Mouse (Mus musculus) lung, embryonic 15.5 days (tissue): ENCODE results near the gene Aldh3a1. TPM values are rescaled to one million over a fixed set of nuclear protein-coding genes. Genes with fewer than 3 reads are reported as not detected.

Experiments used
- ATAC-seq: fragments of 200-750 bp; cut with Nextera tagmentation; 2 replicates; pipeline ENCODE4 v1.8.0; 2017; ENCODE audit warnings: moderate number of reproducible peaks, borderline replicate concordance; ENCODE audit not compliant: low FRiP score, low TSS enrichment; ENCODE audit errors: extremely low read depth
- H3K27ac ChIP-seq: fragments of 300-500 bp; sonication (generic); 2 replicates; pipeline ENCODE4 v1.5.1; 2015; ENCODE audit warnings: moderate library complexity, mild to moderate bottlenecking, inconsistent platforms
- H3K27me3 ChIP-seq: fragments of 300-500 bp; sonication (generic); 2 replicates; pipeline ENCODE4 v1.6.1; 2015; ENCODE audit warnings: inconsistent platforms
- H3K36me3 ChIP-seq: fragments of 300-500 bp; sonication (generic); 2 replicates; pipeline ENCODE4 v1.6.1; 2015; ENCODE audit warnings: inconsistent platforms
- H3K4me1 ChIP-seq: fragments of 300-500 bp; sonication (generic); 2 replicates; pipeline ENCODE4 v1.6.1; 2015; ENCODE audit warnings: inconsistent platforms
- H3K4me2 ChIP-seq: fragments of 300-500 bp; sonication (generic); 2 replicates; pipeline ENCODE4 v1.6.1; 2015; ENCODE audit warnings: inconsistent platforms, mild to moderate bottlenecking, moderate library complexity
- H3K4me3 ChIP-seq: fragments of 300-500 bp; sonication (generic); 2 replicates; pipeline ENCODE4 v1.5.1; 2015; ENCODE audit warnings: mild to moderate bottlenecking, inconsistent platforms
- H3K9ac ChIP-seq: fragments of 300-500 bp; sonication (generic); 2 replicates; pipeline ENCODE4 v1.6.1; 2015; ENCODE audit warnings: inconsistent platforms
- H3K9me3 ChIP-seq: fragments of 300-500 bp; sonication (generic); 2 replicates; pipeline ENCODE4 v1.6.1; 2016; ENCODE audit warnings: inconsistent platforms
- WGBS: fragments of 180-500 bp; shearing (Covaris S2); methylation state at CpG from one replicate; pipeline ENCODE4 v1.1.7; 2015; 5-methylcytosine and 5-hydroxymethylcytosine counted together
- polyA plus RNA-seq: library from polyadenylated mRNA; unstranded; fragments of >200 nt; fragmentation: Nextera tagmentation; extraction: Ambion mirVana; gene quantifications from 2 replicates; pipeline ENCODE4 v1.2.1, GENCODE M21; 2015

The Aldh3a1 gene
- polyA plus RNA-seq, 1 experiment from 2014 or later = 0.22 TPM

DNA sequence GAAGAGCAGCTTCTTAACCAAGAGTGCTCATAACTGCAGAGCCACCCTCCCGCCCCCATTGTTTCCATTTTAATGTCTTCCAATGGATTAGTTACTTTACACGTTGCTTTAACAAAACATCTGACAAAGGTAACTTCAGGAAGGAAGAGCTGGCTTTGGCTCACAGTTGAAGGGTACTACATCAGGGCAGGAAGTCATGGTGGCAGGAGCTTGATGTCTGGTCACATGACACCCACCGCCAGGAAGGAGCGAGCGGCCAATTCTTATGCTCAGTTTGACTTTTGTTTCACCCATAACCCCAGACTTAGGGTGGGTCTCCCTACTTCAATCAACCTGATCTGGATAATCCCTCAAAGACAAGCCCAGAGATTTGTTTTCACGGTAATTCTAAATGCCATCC, 51.8 kb downstream of the Aldh3a1 start:
- peaks cover 76% of the 10 kb centered on the region for H3K36me3 ChIP-seq
- no peak for ATAC-seq
- H3K27me3 ChIP-seq = no peaks in the 10 kb centered on the region

DNA sequence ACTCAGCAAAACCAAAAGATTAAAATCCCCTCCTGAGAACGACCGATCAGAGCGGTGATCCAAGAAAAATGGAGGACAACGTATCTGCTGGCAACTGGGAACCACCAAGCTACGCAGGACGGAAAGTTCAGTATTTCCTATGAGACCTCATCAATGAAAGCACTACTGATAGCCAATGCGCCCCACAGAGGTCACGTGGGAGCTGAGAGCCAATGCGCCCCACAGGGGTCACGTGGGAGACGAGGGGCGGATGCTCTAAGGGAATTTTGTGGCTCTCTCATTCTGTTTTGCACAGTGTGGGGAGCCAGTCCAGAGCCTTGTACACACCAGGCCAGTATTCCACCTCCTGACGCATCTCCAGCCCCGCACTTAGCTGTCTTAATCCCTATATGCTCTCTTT, 55.2 kb downstream of the Aldh3a1 start:
- Histone ChIP-seq H3K27me3 (no peaks in the 10 kb centered on the region), H3K27ac (no peak overlapping the region), H3K4me2 (no peak overlapping the region), H3K9ac (no peak overlapping the region), H3K36me3 (peaks cover 54% of the 10 kb centered on the region), H3K9me3 (no peaks in the 10 kb centered on the region), H3K4me3 (no peak overlapping the region), H3K4me1 (peaks cover 11% of the 10 kb centered on the region; the same call in 1 of the 2 replicates)
- WGBS = 93% methylated on average over 14 of the region's 14 CpGs
- no peak for ATAC-seq

More for the DNA sequence above, 51.8 kb downstream of the Aldh3a1 start:
- Histone ChIP-seq H3K27ac (no peak overlapping the region), H3K4me1 (no peaks in the 10 kb centered on the region), H3K9me3 (no peaks in the 10 kb centered on the region), H3K9ac (no peak overlapping the region), H3K4me2 (no peak overlapping the region), H3K4me3 (no peak overlapping the region)
- 92% methylated on average over 6 of the region's 6 CpGs for WGBS

DNA sequence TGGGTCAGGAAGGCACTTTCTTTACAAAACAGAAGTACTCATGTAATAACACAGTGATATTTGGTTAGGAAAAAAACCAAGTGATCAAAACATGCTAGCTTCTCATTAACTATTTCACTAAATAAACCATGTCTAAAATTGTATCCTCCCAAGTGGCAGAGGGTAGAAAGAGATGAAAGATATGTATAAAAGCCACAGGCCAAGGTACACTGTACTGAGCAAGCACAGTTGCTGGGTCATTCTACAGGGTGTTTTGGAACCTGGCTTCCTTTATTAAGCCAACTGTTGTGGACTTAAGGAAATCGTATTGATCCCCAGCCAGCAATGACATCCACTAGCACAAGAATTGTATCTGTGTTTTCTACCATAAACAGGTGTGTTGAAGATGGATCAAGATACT, 56.5 kb downstream of the Aldh3a1 start:
- no peaks in the 10 kb centered on the region for H3K27me3 ChIP-seq

DNA sequence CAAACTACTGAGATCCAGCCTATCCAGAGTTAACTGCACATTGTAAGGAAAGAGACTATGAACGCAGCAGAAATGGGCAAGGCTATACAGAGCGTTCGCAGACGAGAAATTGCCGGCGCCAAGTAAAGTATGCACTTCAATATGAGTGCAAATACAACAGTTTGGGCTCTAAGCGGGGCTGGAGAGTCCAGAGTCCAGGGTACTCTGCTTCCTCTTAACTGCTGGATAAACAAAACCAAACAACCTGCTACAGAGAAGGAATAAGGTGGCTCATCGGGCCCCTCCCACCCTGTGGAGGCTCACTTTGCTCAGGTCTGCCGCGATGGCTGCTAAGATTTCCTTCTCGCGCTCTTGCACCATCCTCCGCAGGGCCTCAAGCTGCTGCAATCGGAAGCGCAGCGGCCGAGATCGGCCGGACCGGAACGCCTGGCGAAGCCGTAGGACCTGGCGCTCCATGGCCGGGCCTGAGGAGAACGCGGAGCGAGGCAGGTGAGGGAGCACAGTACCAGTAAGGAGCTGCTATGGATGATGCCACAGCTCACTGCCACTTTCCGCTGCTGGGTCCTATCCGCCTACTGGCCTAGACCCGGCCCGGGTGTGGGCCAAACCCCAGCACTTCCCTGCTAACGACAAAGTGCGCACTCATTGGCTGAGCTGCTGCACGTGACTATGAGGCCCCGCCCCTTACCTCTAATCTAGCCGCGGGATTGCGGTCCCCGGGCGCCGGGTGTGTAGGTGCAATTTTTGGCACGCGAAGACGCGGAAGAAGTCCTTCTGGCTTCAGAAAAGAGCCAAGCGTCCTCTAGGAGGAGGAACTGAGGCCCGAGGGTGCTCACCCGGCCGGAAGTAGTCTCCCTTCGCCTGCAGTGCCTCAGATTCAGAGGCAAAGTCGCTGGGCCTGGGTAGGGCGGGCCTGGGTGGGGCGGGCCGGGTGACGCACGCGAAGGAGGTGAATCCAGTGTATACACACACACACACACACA, 59.5 kb downstream of the Aldh3a1 start, which contains the start of gene Aldh3a2:
Gene Aldh3a2, minus strand, starts transcription at position 914 of the 983 bp plus-strand sequence.
- ATAC-seq = peak; percentile 99
- Histone ChIP-seq H3K36me3 (peaks cover 24% of the 10 kb centered on the region), H3K4me3 (peak within 1 kb of the TSS; percentile 64), H3K4me1 (peaks cover 11% of the 10 kb centered on the region; the same call in 1 of the 2 replicates), H3K4me2 (peak within 1 kb of the TSS; percentile 66), H3K9ac (peak within 1 kb of the TSS; percentile 64), H3K9me3 (no peaks in the 10 kb centered on the region), H3K27ac (peak within 1 kb of the TSS; percentile 97), H3K27me3 (no peaks in the 10 kb centered on the region)
- WGBS = under 1% methylated on average over 58 of the region's 58 CpGs

More for the DNA sequence above, 56.5 kb downstream of the Aldh3a1 start:
- Histone ChIP-seq H3K4me2 (no peak overlapping the region), H3K9ac (no peak overlapping the region), H3K27ac (no peak overlapping the region), H3K9me3 (no peaks in the 10 kb centered on the region), H3K4me3 (no peak overlapping the region), H3K36me3 (peaks cover 44% of the 10 kb centered on the region), H3K4me1 (peaks cover 11% of the 10 kb centered on the region; the same call in 1 of the 2 replicates)
- ATAC-seq = no peak
- WGBS = 90% methylated on average over 1 of the region's 1 CpGs

Other genes with a start within 250 kb of the Aldh3a1 start
- gene Kcnj12, start 185.0 kb upstream of the Aldh3a1 start, polyA plus RNA-seq = 0.44 and 0.77 TPM in 2 replicates
- gene Tnfrsf13b, start 80.8 kb upstream of the Aldh3a1 start, polyA plus RNA-seq = 2.9 and 3.5 TPM in 2 replicates
- gene Usp22, start 32.5 kb upstream of the Aldh3a1 start, polyA plus RNA-seq = 109 and 113 TPM in 2 replicates
- 37.3 and 41.1 TPM in 2 replicates for gene Aldh3a2, start 59.9 kb downstream of the Aldh3a1 start, polyA plus RNA-seq
- gene Slc47a2, start 135.3 kb downstream of the Aldh3a1 start, polyA plus RNA-seq = 0.22 and 0.26 TPM in 2 replicates
- gene Slc47a1, start 170.8 kb downstream of the Aldh3a1 start, polyA plus RNA-seq = 2.0 and 4.4 TPM in 2 replicates
- 0.81 and 0.96 TPM in 2 replicates for gene Rnf112, start 246.6 kb downstream of the Aldh3a1 start, polyA plus RNA-seq